8 mouse cellular contexts compared by ENCODE assay signal in genomic region chr9:114026261-114026934, GRCm38 (mm10). TPM values are rescaled to one million over a fixed set of nuclear protein-coding genes. Genes with fewer than 3 reads are reported as not detected.
DNase-seq lines count a peak whose midpoint lies in the region; ATAC-seq and TF ChIP-seq lines count a peak whose summit lies in the region.

No protein-coding gene starts in this region.

- peak overlapping the region; percentile 75 for H3K4me3 ChIP-seq in embryonic fibroblast, embryonic 13.5 days (ENCODE audit: insufficient read depth, low read length)
- H3K4me3 ChIP-seq in heart, embryonic 12.5 days = peak overlapping the region; percentile 66
- peak overlapping the region; percentile 71 for H3K4me3 ChIP-seq in kidney, embryonic 16.5 days (ENCODE audit: low read length)
- H3K4me3 ChIP-seq in liver, adult 2 months (ENCODE audit: insufficient read depth, low read depth, low read length) = peak overlapping the region; percentile 38

- 0 out of 2 replicates have a peak, but pooled peaks cover 3% of the 10 kb centered on the region for H3K27me3 ChIP-seq in heart, embryonic 12.5 days (replicated peaks)
- no peaks in the 10 kb centered on the region for H3K27me3 ChIP-seq in kidney, embryonic 16.5 days (ENCODE audit: insufficient read depth, low read length)
- H3K27me3 ChIP-seq in liver, adult 2 months (ENCODE audit: control insufficient read depth, insufficient read depth, low read length) = peaks cover 8% of the 10 kb centered on the region

- H3K27ac ChIP-seq in embryonic fibroblast, embryonic 13.5 days (ENCODE audit: insufficient read depth, low read length) = no peak overlapping the region
- no peak overlapping the region for H3K27ac ChIP-seq in heart, embryonic 12.5 days (ENCODE audit: poor library complexity, severe bottlenecking)
- H3K27ac ChIP-seq in kidney, embryonic 16.5 days (ENCODE audit: low read length) = no peak overlapping the region
- no peak overlapping the region for H3K27ac ChIP-seq in liver, adult 2 months (replicated peaks; ENCODE audit: insufficient read depth, low read depth, low read length)

- 0% methylated on average over 49 of the region's 52 CpGs for WGBS in heart, embryonic 12.5 days
- under 1% methylated on average over 52 of the region's 52 CpGs for WGBS in kidney, embryonic 16.5 days
- 2% methylated on average over 52 of the region's 52 CpGs for WGBS in liver, adult 2 months

- peak overlapping the region; percentile 87 for H3K4me2 ChIP-seq in heart, embryonic 12.5 days
- peak overlapping the region; percentile 92 for H3K4me2 ChIP-seq in kidney, embryonic 16.5 days (replicated peaks; ENCODE audit: low read depth, low read length)

- TF ChIP-seq CTCF in embryonic fibroblast, embryonic 13.5 days (IDR thresholded peaks at IDR 0.05; ENCODE audit: borderline replicate concordance, insufficient read depth, low read length) = no peak
- TF ChIP-seq CTCF in liver, adult 2 months (IDR thresholded peaks at IDR 0.05; ENCODE audit: low read depth, low read length) = no peak

- peak; percentile 85 for DNase-seq in CD4-positive helper T cell, adult 2 months (ENCODE audit: low read depth, low spot score)
- DNase-seq in brain, adult 2 months (ENCODE audit: low read depth, low spot score) = peak; percentile 97
- DNase-seq in liver, adult 2 months (ENCODE audit: extremely low read depth, low read depth, low spot score) = no peak
- DNase-seq in spleen, postnatal 36 days (ENCODE audit: low spot score in 2 of 2) = peak; percentile 46 to 63

- H3K4me1 ChIP-seq in embryonic fibroblast, embryonic 13.5 days (ENCODE audit: control insufficient read depth, insufficient read depth, low read length) = peaks cover 2% of the 10 kb centered on the region
- peaks cover 9% of the 10 kb centered on the region; the same call in 1 of the 2 replicates for H3K4me1 ChIP-seq in heart, embryonic 12.5 days (replicated peaks)
- H3K4me1 ChIP-seq in kidney, embryonic 16.5 days (ENCODE audit: insufficient read depth, low read length) = peaks cover 7% of the 10 kb centered on the region; the same call in 1 of the 2 replicates
- no peaks in the 10 kb centered on the region for H3K4me1 ChIP-seq in liver, adult 2 months (ENCODE audit: control insufficient read depth, insufficient read depth, low read length)

- ATAC-seq in heart, embryonic 12.5 days (ENCODE audit: insufficient number of reproducible peaks, low FRiP score) = peak; percentile 91
- peak; percentile 95 for ATAC-seq in kidney, embryonic 16.5 days (ENCODE audit: low FRiP score, low TSS enrichment)
- peak; percentile 56 for ATAC-seq in monocyte, adult 5-6 weeks (replicated peaks; ENCODE audit: insufficient number of reproducible peaks, low FRiP score, low TSS enrichment, poor library complexity, severe bottlenecking)

- H3K79me2 ChIP-seq in liver, adult 2 months (ENCODE audit: control insufficient read depth, insufficient read depth, low read length) = no peaks in the 10 kb centered on the region

- H3K9ac ChIP-seq in heart, embryonic 12.5 days = peak overlapping the region; percentile 53
- H3K9ac ChIP-seq in kidney, embryonic 16.5 days (replicated peaks; ENCODE audit: low read length) = peak overlapping the region; percentile 65
- peak overlapping the region; percentile 45; the same call in 1 of the 2 replicates for H3K9ac ChIP-seq in liver, adult 2 months (ENCODE audit: low read depth, low read length)

- H3K9me3 ChIP-seq in heart, embryonic 12.5 days (replicated peaks) = no peaks in the 10 kb centered on the region
- no peaks in the 10 kb centered on the region for H3K9me3 ChIP-seq in kidney, embryonic 16.5 days (ENCODE audit: low read length)

- TF ChIP-seq POLR2A in embryonic fibroblast, embryonic 13.5 days (IDR thresholded peaks at IDR 0.05; ENCODE audit: low read depth, low read length) = peak; percentile 50
- TF ChIP-seq POLR2A in liver, adult 2 months (IDR thresholded peaks at IDR 0.05; ENCODE audit: extremely low read depth, insufficient read depth, low read length) = no peak

- H3K36me3 ChIP-seq in heart, embryonic 12.5 days = no peaks in the 10 kb centered on the region
- no peaks in the 10 kb centered on the region for H3K36me3 ChIP-seq in kidney, embryonic 16.5 days (ENCODE audit: insufficient read depth, low read length)
- H3K36me3 ChIP-seq in liver, adult 2 months (ENCODE audit: control insufficient read depth, insufficient read depth, low read length) = no peaks in the 10 kb centered on the region

RNA-seq across cellular contexts. Expression of gene Fbxl2, which starts 19.6 kb away (rescaled TPM):
- 4.9 and 5.1 TPM in 2 replicates for polyA plus RNA-seq in embryonic fibroblast, embryonic 13.5 days (2011; ENCODE audit: insufficient read length, low read depth, missing spikeins)
- 1.6 and 2.1 TPM in 2 replicates for polyA plus RNA-seq in heart, embryonic 12.5 days (2016; fragmentation: Nextera tagmentation; extraction: Ambion mirVana)
- polyA plus RNA-seq in kidney, embryonic 16.5 days (2015; fragmentation: Nextera tagmentation; extraction: Ambion mirVana) = 4.1 and 4.2 TPM in 2 replicates
- total RNA-seq in liver, adult 2 months (2014; rRNA removed) = 0.20 TPM in 1 of 2 replicates, not detected in the other
- 0.09 and 0.34 TPM in 2 replicates for polyA plus RNA-seq in liver, adult 2 months (2012; rRNA removed)
- total RNA-seq in monocyte, adult 5-6 weeks (2017) = 2.4 to 20.7 TPM (median 10.6 TPM) in 3 replicates

RNA-seq across cellular contexts. Expression of gene Susd5, which starts 30.5 kb away (rescaled TPM):
- polyA plus RNA-seq in embryonic fibroblast, embryonic 13.5 days (2011; ENCODE audit: insufficient read length, low read depth, missing spikeins) = 0.12 and 0.51 TPM in 2 replicates
- 0.08 and 0.18 TPM in 2 replicates for polyA plus RNA-seq in heart, embryonic 12.5 days (2016; fragmentation: Nextera tagmentation; extraction: Ambion mirVana)
- polyA plus RNA-seq in kidney, embryonic 16.5 days (2015; fragmentation: Nextera tagmentation; extraction: Ambion mirVana) = 1.1 TPM in 2 replicates
- total RNA-seq in liver, adult 2 months (2014; rRNA removed) = not detected in 2 replicates
- not detected in 2 replicates for polyA plus RNA-seq in liver, adult 2 months (2012; rRNA removed)
- not detected in 3 replicates for total RNA-seq in monocyte, adult 5-6 weeks (2017)
